Mouse (Mus musculus): ENCODE data around the gene Dnajc17. TPM values are rescaled to one million over a fixed set of nuclear protein-coding genes. Genes with fewer than 3 reads are reported as not detected.

Dnajc17 gene
- total and polyA plus RNA-seq, 3 experiments = 24.9 to 41.4 (median 32.5) TPM

DNA sequence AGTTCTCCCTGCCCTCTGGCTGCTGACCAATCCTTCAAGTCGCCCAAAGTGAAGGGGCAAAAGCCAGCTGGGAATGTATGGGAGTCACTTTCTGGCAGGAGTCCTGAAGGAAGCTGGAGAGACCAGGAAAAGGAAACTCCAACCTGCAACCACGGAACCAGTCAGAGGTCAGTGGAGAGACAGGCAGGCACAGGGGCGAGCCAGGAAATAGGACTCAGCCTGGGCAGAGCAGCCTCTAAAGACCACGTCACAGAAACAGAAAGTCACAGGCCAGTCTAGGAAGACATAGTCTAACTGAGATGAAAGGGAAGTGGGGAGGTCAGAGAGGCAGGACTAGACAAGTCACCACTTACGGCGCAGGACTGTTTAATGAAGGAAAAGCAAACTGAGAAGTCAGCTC is 33.0 kb downstream of the Dnajc17 start:
- DNase-seq (ENCODE audit: low spot score) (no peak), ATAC-seq (ENCODE audit: extremely low read depth, insufficient number of reproducible peaks, low FRiP score, poor library complexity, severe bottlenecking) (no peak)
- H3K9me3 ChIP-seq (replicated peaks) = no peaks in the 10 kb centered on the region
- peaks cover 82% of the 10 kb centered on the region for H3K36me3 ChIP-seq (replicated peaks)
- TF ChIP-seq TAL1 (conservative IDR thresholded peaks at IDR 0.05; ENCODE audit: low read depth, low read length) = no peak
- TF ChIP-seq GATA2 (IDR thresholded peaks at IDR 0.05; ENCODE audit: borderline replicate concordance, low read depth, low read length) = no peak
- no peak for TF ChIP-seq GATA1 (IDR thresholded peaks at IDR 0.05; ENCODE audit: borderline replicate concordance, low read length)
- no peak for TF ChIP-seq POLR2AphosphoS5 (IDR thresholded peaks at IDR 0.05; ENCODE audit: insufficient replicate concordance, low read depth, low read length)
- no peak for TF ChIP-seq CTCF (IDR thresholded peaks at IDR 0.05; ENCODE audit: low read depth, low read length)
- H3K4me3 ChIP-seq (ENCODE audit: low read depth, low read length) = no peak overlapping the region
- peaks cover 29% of the 10 kb centered on the region for H3K4me1 ChIP-seq (ENCODE audit: insufficient read depth, low read depth, low read length)
- H3K27me3 ChIP-seq (ENCODE audit: insufficient read depth, low read length) = no peaks in the 10 kb centered on the region

DNA sequence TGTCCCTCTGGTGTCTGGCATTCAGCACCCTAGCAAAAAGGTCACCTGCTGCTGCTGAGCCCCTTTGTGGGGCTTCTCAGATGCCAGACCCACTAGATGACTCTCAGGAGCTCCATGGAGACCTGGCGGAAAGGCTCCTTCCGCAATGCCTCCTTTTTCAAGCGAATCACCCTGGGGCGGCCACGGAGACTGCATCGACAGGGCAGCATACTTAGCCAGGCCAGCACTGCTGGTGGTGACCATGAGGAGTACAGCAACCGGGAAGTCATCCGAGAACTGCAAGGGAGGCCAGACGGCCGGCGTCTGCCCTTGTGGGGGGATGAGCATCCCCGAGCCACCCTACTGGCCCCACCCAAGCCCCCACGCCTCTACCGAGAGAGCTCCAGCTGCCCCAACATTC is 33.7 kb downstream of the Dnajc17 start:
- Histone ChIP-seq H3K36me3 (replicated peaks) (peaks cover 77% of the 10 kb centered on the region), H3K27me3 (ENCODE audit: insufficient read depth, low read length) (no peaks in the 10 kb centered on the region), H3K4me1 (ENCODE audit: insufficient read depth, low read depth, low read length) (peaks cover 32% of the 10 kb centered on the region), H3K9me3 (replicated peaks) (no peaks in the 10 kb centered on the region), H3K4me3 (ENCODE audit: low read depth, low read length) (no peak overlapping the region)
- no peak for TF ChIP-seq POLR2AphosphoS5 (IDR thresholded peaks at IDR 0.05; ENCODE audit: insufficient replicate concordance, low read depth, low read length)
- TF ChIP-seq GATA1 (IDR thresholded peaks at IDR 0.05; ENCODE audit: borderline replicate concordance, low read length) = no peak
- no peak for TF ChIP-seq CTCF (IDR thresholded peaks at IDR 0.05; ENCODE audit: low read depth, low read length)
- TF ChIP-seq TAL1 (conservative IDR thresholded peaks at IDR 0.05; ENCODE audit: low read depth, low read length) = no peak
- TF ChIP-seq GATA2 (IDR thresholded peaks at IDR 0.05; ENCODE audit: borderline replicate concordance, low read depth, low read length) = no peak
- no peak for ATAC-seq (ENCODE audit: extremely low read depth, insufficient number of reproducible peaks, low FRiP score, poor library complexity, severe bottlenecking)
- no peak for DNase-seq (ENCODE audit: low spot score)

DNA sequence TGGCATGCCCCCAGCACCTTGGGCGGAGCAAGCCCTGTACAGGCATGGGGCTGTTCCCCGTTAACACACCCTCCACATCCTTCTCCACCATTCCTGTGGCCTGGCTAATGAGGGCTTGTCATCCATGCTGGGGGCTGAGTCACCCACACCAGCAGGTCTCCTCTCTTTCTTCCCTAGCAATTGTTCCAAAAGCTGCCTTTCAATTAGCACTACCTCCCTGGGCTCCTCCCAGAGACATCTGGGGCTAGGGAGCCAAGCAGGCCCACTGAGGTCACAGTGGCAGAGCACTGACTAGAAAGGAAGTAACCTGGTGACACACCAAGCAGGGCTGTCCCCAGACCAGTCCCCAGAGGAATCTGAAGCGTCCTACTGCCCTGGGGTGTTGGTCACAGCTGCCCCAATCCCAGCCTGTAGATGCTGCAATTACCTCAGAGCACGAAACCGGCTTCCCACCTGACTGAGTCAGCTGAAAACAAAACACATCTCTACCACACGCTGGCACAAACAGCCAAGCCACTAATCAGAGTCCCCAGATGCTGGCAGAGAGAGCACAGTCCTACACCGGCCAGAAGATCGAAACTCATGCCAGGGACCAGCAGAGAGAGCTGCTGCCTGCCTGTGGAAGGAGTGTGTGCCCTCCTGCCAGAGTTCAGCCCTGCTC is 34.5 kb downstream of the Dnajc17 start, which contains the start of gene Gm14137:
Gene Gm14137 (plus strand): TSS at position 519 of the 661 bp plus-strand sequence.
- no peak for TF ChIP-seq POLR2AphosphoS5 (IDR thresholded peaks at IDR 0.05; ENCODE audit: insufficient replicate concordance, low read depth, low read length)
- no peak for TF ChIP-seq CTCF (IDR thresholded peaks at IDR 0.05; ENCODE audit: low read depth, low read length)
- no peak for TF ChIP-seq GATA2 (IDR thresholded peaks at IDR 0.05; ENCODE audit: borderline replicate concordance, low read depth, low read length)
- peaks cover 2% of the 10 kb centered on the region; the same call in 1 of the 2 replicates for H3K27me3 ChIP-seq (ENCODE audit: insufficient read depth, low read length)
- DNase-seq (ENCODE audit: low spot score) (no peak), ATAC-seq (ENCODE audit: extremely low read depth, insufficient number of reproducible peaks, low FRiP score, poor library complexity, severe bottlenecking) (no peak)
- H3K9me3 ChIP-seq (replicated peaks) = no peaks in the 10 kb centered on the region
- H3K4me3 ChIP-seq (ENCODE audit: low read depth, low read length) = no peak within 1 kb of the TSS
- peaks cover 70% of the 10 kb centered on the region for H3K36me3 ChIP-seq (replicated peaks)
- peaks cover 38% of the 10 kb centered on the region for H3K4me1 ChIP-seq (ENCODE audit: insufficient read depth, low read depth, low read length)

DNA sequence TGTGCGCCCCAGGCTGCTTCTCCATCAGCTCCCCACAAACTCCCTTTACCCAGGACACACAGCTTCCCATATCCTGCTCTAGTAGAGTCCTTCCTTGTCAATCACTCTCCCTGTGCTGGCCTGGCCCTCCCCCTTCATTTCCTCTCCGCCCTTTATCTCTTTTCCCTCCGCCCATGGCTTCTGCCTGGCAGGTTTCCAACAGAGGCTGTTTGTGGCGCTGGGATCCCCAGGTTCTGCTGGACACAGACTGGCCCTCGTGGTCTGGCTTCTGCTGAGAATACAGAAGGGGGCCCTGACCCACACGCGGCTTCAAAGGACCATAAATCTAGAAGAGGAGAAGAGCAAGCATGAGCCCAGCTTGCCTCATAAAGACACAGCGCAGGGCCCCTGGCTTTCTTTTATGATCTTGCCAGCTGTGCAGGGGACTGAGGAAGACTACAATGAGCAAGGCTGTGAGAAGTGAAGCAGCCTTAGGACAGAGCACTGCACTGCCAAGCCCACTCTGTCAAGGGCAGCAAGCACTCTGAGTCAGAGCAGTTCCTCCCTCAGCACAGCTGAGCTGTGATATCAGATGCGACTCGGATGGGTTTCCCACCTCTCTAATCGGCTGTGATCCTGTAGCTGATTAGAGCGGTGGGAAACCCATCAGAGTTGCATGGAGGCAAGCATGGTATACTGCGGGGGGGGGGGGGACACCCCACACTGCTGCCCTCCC is 35.6 kb downstream of the Dnajc17 start:
- no peak for TF ChIP-seq GATA2 (IDR thresholded peaks at IDR 0.05; ENCODE audit: borderline replicate concordance, low read depth, low read length)
- TF ChIP-seq CTCF (IDR thresholded peaks at IDR 0.05; ENCODE audit: low read depth, low read length) = no peak
- TF ChIP-seq POLR2AphosphoS5 (IDR thresholded peaks at IDR 0.05; ENCODE audit: insufficient replicate concordance, low read depth, low read length) = no peak
- ATAC-seq (ENCODE audit: extremely low read depth, insufficient number of reproducible peaks, low FRiP score, poor library complexity, severe bottlenecking) (peak; percentile 72), DNase-seq (ENCODE audit: low spot score) (peak; percentile 70)
- Histone ChIP-seq H3K9me3 (replicated peaks) (no peaks in the 10 kb centered on the region), H3K4me3 (ENCODE audit: low read depth, low read length) (no peak overlapping the region), H3K27me3 (ENCODE audit: insufficient read depth, low read length) (peaks cover 2% of the 10 kb centered on the region; the same call in 1 of the 2 replicates), H3K4me1 (ENCODE audit: insufficient read depth, low read depth, low read length) (peaks cover 40% of the 10 kb centered on the region), H3K36me3 (replicated peaks) (peaks cover 59% of the 10 kb centered on the region)

DNA sequence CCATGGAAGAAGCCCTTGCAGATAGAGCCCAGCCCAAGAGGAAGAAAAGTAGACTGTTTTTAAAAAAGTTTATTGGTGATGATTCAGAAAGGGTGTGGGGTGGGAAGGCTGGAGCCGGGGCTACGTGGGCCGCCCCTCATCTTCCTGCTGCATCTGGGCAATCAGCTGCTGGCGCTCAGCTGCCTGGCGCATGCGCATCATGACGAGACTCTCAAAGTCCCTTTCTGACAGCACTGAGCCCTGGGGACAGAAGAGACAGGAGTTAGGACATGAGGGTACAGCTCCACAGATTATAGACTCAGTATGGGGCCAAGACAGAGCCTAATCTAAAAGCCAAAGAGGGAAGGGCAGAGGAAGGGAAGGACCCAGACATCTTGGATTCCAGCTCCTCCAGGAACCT is 36.1 kb downstream of the Dnajc17 start:
- TF ChIP-seq TAL1 (conservative IDR thresholded peaks at IDR 0.05; ENCODE audit: low read depth, low read length) = no peak
- TF ChIP-seq GATA2 (IDR thresholded peaks at IDR 0.05; ENCODE audit: borderline replicate concordance, low read depth, low read length) = no peak
- no peak for TF ChIP-seq POLR2AphosphoS5 (IDR thresholded peaks at IDR 0.05; ENCODE audit: insufficient replicate concordance, low read depth, low read length)
- TF ChIP-seq GATA1 (IDR thresholded peaks at IDR 0.05; ENCODE audit: borderline replicate concordance, low read length) = no peak
- no peak for TF ChIP-seq CTCF (IDR thresholded peaks at IDR 0.05; ENCODE audit: low read depth, low read length)
- Histone ChIP-seq H3K4me1 (ENCODE audit: insufficient read depth, low read depth, low read length) (peaks cover 46% of the 10 kb centered on the region), H3K27me3 (ENCODE audit: insufficient read depth, low read length) (peaks cover 2% of the 10 kb centered on the region; the same call in 1 of the 2 replicates), H3K4me3 (ENCODE audit: low read depth, low read length) (no peak overlapping the region; the same call in 1 of the 2 replicates), H3K36me3 (replicated peaks) (peaks cover 55% of the 10 kb centered on the region), H3K9me3 (replicated peaks) (no peaks in the 10 kb centered on the region)
- ATAC-seq (ENCODE audit: extremely low read depth, insufficient number of reproducible peaks, low FRiP score, poor library complexity, severe bottlenecking) = no peak
- no peak for DNase-seq (ENCODE audit: low spot score)

DNA sequence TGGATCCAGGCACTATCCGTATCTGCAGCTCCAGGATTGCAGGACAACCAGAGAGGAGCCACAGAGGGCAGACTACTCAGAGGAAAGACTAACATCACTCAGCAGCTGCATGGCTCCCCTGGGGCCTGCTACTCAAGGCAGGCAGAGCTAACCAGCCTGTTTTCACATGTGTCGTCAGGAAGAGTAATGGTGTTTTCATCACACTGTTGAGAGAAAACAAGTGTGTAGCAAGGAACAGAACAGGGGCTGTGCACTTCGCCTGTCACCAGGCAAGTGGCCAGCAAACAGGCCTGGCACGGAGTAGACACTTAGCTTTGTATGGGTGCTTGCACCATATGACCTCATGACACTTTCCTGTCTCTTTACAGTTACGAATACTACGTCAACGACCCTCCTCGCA is 37.0 kb downstream of the Dnajc17 start:
- TF ChIP-seq POLR2AphosphoS5 (IDR thresholded peaks at IDR 0.05; ENCODE audit: insufficient replicate concordance, low read depth, low read length) = no peak
- no peak for TF ChIP-seq GATA1 (IDR thresholded peaks at IDR 0.05; ENCODE audit: borderline replicate concordance, low read length)
- Histone ChIP-seq H3K9me3 (replicated peaks) (no peaks in the 10 kb centered on the region), H3K4me1 (ENCODE audit: insufficient read depth, low read depth, low read length) (peaks cover 55% of the 10 kb centered on the region), H3K27me3 (ENCODE audit: insufficient read depth, low read length) (peaks cover 2% of the 10 kb centered on the region; the same call in 1 of the 2 replicates), H3K4me3 (ENCODE audit: low read depth, low read length) (no peak overlapping the region), H3K36me3 (replicated peaks) (peaks cover 46% of the 10 kb centered on the region)
- no peak for ATAC-seq (ENCODE audit: extremely low read depth, insufficient number of reproducible peaks, low FRiP score, poor library complexity, severe bottlenecking)
- no peak for DNase-seq (ENCODE audit: low spot score)

Measured in G1E (cell line).